Mouse (Mus musculus) cerebellum, adult 2 months (tissue): ENCODE data around the gene Wdr81.

ENCODE experiments used
- CTCF ChIP-seq: fragments of 200-500 bp; IDR thresholded peaks from 2 replicates; pipeline ENCODE4 v1.5.1; 2011; ENCODE audit warnings: low read depth, mild to moderate bottlenecking, control low read depth, low read length, moderate library complexity, borderline replicate concordance; ENCODE audit not compliant: insufficient read depth
- POLR2A ChIP-seq: fragments of 200-500 bp; IDR thresholded peaks from 2 replicates; pipeline ENCODE4 v1.6.1; 2011; ENCODE audit warnings: low read length, control low read depth, borderline replicate concordance; ENCODE audit not compliant: insufficient read depth

- TF ChIP-seq CTCF (no peak), POLR2A (no peak)
These were observed 33.6 kb downstream of the Wdr81 start for GRCm38 (mm10) chr11:75420810-75421374.
